Mouse (Mus musculus) lung, adult 2 months (tissue): Measurements from ENCODE around the gene Mical3.

Experiments used
- CTCF ChIP-seq: fragments of 200-500 bp; IDR thresholded peaks from 2 replicates; pipeline ENCODE4 v1.5.1; 2011; ENCODE audit warnings: mild to moderate bottlenecking, low read length, control low read depth; ENCODE audit not compliant: insufficient read depth
- POLR2A ChIP-seq: fragments of 200-500 bp; IDR thresholded peaks from 2 replicates; pipeline ENCODE4 v1.6.1; 2011; ENCODE audit warnings: low read depth, mild to moderate bottlenecking, control low read depth, low read length, borderline replicate concordance; ENCODE audit errors: extremely low read depth

DNA sequence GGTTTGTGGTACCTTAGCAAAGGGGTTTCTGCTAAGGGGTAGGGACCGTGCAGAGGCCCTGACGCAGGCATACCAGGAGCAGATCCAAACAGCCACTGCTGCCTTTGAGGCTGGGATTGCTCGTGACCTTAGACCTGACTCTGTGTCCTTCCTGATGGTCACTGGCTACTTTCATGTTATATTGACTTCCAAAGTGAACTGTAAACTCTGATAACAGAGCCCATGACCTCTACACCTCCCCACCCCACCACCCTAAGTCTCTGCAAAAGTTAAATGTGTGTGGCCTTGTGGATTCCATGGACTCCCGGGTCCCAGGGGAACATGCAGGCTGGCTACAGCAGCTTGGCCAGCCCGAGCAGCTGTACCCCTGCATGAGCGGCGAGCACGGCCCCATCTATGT is 34.4 kb downstream of the Mical3 start:
- TF ChIP-seq CTCF = no peak
- TF ChIP-seq POLR2A = no peak
